Mouse (Mus musculus): ENCODE results near the gene Larp1b.
A peak's percentile ranks its signal among the peaks of the same experiment; 100 is the strongest.

Gene Larp1b

GRCm38 (mm10) chr3:41082885-41083789 is 133.5 kb downstream of the Larp1b start, which contains the start of gene Pgrmc2:
Pgrmc2 (minus strand) TSS chr3:41083046.
- DNase-seq (ENCODE audit: low read depth, low spot score): peak; percentile 98

GRCm38 (mm10) chr3:41083790-41084112 is 134.1 kb downstream of the Larp1b start:
- no peak for DNase-seq (ENCODE audit: low read depth, low spot score)

GRCm38 (mm10) chr3:41084421-41084820 is 134.8 kb downstream of the Larp1b start:
- DNase-seq (ENCODE audit: low read depth, low spot score): no peak

GRCm38 (mm10) chr3:41087071-41087470 is 137.4 kb downstream of the Larp1b start:
- DNase-seq (ENCODE audit: low read depth, low spot score): no peak
